Mouse (Mus musculus) retina, postnatal 7 days (tissue): ENCODE measurements around the gene Rab14.
A peak's percentile ranks its signal among the peaks of the same experiment; 100 is the strongest.

Source experiments
- DNase-seq: peaks from one replicate; pipeline ENCODE4 v3.0.0-alpha.2; 2012; ENCODE audit warnings: low read depth, low spot score

Gene Rab14

DNA sequence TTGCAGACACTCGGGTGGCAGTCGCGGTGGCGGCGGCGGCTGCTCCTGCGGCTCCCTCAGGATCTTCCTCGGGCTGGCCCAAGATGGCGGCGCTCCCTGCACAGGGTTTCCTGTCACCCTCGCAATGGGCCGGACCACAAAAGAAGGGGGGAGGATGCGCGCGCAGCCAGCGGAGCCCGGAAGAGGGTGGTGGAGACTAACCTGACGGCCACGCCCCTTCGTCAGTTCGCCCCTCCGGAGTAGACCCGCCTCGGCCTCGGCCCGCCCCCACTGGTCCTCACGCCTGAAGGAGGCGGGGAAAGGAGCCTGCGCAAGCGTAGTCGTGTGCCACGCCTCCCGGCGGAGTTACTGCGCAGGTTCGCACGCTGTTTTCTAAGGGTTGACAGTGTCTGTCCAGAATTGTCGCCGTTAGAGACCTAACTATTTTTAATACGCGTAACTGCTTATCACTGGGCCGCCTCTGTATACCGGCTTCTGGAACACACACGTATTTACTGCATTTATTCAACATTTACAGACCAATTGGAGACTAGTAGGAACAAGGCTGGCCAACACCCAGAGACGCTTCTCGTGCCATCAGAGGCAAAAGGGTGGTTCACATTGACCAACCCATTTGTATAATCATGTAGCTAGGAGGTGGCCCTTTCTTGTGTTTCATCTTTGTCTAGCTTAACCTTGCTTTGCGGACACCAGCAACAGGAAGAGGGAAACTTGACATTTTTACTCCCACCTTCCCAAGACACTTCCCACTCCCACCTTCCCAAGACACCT is at the start of gene Rab14:
Gene Rab14 (minus strand): TSS at position 223 of the 771 bp plus-strand sequence.
- DNase-seq = peak; percentile 99

- no peak for DNase-seq
These were observed 46.8 kb upstream of the Rab14 start for GRCm38 (mm10) chr2:35247763-35248162.

DNA sequence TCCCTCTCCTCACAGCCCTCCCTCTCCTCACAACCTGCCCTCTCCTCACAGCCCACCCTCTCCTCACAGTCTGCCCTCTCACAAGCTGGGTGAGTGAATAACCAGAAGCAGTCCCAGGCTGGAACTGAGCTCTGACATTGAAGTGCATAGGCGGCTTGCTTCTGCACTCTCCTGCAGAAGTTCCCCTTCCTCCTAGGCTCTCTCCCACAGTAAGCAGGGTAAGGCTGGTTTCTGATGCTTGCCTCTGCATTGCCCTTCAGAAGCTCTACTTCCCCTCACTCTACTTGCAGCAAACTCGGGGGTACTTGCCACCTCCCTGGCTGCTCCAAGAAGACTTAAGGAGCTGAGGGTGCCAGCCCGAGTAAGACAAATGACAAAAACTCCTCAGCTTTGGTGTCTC is 43.3 kb upstream of the Rab14 start:
- no peak for DNase-seq

GRCm38 (mm10) chr2:35235021-35235420 is 34.1 kb upstream of the Rab14 start:
- DNase-seq = no peak

DNA sequence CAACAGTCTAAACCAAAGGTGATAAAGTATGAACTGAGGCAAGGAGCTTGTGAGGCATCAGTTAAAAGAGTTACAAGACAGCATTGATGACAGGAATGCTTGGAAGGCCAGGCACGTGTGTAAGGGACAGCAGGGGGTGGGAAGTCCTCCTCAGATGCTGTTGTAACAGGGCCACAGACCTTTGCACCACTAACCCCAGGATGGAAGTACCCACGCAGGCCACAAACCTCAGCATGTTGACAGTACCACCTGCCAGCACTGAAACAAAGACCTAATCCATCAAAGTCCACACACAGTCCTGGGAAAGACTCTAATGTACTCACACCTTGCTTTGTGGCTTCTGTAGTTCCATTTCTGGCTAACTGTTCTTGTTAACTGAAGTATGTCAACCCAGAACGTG is 33.0 kb upstream of the Rab14 start:
- DNase-seq = no peak

DNA sequence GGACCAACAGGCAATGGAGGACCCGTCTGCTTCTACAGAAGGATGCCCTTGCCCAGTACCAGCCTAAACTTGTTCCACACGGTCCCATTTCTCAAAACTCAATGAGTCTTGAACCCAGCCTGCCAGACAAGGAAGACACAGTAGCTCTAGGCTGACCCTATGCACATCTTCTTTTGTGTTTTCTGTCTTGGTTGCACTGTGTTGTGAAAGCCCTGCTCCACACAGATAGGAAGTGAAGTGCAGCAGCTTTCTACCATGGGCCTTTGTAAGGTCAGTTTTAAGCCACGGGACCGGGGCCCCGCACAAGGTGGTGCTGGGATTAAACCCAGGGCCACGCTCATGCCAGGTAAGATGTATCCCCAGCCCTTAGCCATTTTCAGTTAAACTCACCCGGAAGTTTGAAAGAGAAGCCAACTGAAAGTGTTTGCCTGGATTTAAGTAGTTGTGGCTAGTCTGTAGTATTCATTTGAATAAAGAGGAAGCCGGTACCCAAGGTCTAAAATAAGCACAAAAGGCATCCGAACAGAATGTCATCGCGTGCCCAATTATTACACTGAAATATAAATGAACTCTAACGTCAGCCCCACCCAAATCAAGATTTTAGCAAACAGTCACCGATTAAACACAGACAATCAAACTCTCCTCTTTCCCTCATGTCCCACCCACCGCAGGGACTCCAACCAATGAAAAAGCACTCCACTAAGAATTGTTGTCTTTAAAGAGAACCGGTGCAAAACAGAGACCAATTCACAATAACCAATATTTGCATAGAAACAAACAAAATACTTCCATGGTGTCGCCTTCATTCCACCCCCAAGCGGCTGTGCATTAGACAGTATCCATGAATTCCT is 31.9 kb upstream of the Rab14 start:
- no peak for DNase-seq

GRCm38 (mm10) chr2:35231871-35232270 is 31.0 kb upstream of the Rab14 start:
- no peak for DNase-seq

GRCm38 (mm10) chr2:35230215-35230614 is 29.3 kb upstream of the Rab14 start:
- no peak for DNase-seq

GRCm38 (mm10) chr2:35228145-35228544 is 27.2 kb upstream of the Rab14 start:
- DNase-seq = no peak

- DNase-seq = no peak
These were observed 23.4 kb upstream of the Rab14 start for GRCm38 (mm10) chr2:35224285-35224684.

- DNase-seq = no peak
These were observed 22.0 kb upstream of the Rab14 start for GRCm38 (mm10) chr2:35222822-35223391.

DNA sequence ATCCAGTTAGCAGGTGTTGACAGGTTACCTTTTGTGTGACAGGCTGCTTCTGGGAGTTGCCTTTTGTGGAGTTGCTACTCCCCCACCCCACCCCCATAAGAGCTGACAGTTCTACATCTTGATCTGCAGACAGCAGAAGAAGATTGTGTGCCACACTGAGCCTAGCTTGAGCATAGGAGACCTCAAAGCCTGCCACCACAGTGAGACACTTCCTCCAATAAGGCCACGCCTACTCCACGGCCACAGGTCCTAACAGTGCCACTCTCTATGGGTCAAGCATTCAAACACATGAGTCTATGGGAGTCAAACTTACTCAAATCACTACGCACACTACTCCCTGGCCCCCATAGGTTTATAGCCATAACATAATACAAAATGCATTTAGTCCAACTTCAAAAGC is 17.8 kb upstream of the Rab14 start:
- no peak for DNase-seq

- no peak for DNase-seq
These were observed 15.8 kb upstream of the Rab14 start for GRCm38 (mm10) chr2:35216701-35217100.

DNA sequence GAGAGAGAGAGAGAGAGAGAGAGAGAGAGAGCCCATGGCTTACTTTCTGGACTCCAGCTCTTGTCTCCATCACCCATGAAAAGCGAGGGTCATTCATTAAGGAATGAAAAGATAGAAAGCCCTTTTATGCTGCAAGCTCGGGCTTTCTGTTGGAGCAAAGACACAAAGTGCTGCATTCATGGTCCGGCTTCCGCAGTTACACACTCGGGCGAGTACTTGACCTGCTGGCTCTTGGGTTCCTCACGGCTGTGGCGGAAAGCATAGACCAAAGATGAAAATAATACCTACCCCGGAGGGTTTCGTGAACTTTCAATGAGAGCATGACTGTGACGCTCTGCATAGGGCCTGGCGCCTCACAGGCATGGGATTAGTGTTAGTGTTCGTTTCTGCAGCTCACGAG is 14.4 kb upstream of the Rab14 start:
- DNase-seq = no peak

DNA sequence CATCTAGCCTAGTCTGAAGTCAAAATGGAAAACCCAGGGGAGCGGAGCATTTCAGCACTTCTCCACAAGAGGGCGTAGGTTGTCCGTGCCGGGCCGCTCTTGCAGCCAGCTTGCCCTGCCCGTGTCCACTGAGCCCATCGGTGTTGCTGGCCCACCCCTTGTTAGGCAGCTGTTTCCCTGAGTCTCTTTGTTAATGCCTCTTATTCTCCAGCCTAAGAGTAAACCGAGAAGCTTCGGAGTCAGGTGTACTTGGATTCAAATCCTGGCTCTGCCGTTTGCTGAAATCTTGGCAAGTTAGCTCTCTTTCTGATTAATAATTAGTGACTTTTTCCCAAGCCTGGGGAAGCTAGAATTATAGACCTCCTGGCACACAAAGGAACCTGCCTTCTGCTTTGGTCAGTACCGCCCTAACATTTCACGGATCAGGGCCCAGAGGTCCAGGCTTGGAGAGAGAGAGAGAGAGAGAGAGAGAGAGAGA is 14.0 kb upstream of the Rab14 start:
- DNase-seq = peak; percentile 68

DNA sequence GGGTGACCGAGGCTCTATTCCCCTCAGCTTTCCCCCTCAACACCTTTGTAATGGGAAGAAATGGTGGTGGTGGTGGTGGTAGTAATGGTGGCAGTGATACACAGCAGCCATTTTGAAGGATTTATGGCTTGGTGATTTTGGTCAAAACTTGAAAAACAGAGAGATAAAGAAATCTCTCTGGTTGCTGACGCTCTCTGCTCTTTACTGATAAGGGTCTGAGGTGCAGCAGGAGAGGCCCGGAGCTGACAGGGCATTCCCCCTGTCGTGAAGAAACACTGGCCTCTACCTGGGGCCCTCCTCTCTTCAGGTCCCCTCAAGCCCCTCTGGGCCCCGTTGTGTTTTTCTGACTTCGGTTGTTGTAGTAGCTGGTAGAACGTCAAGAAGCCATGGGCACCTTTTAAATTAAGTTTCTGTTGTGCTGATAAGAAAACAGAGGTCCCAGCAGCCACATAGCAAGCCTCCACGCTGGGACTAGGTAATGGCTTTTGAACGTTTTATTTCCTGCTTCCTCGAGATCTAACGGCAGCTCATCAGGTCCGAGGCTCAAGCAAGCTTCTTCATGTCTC is 12.5 kb upstream of the Rab14 start:
- DNase-seq = no peak

GRCm38 (mm10) chr2:35211681-35212080 is 10.8 kb upstream of the Rab14 start:
- DNase-seq = no peak

GRCm38 (mm10) chr2:35208931-35209665 is 8.2 kb upstream of the Rab14 start:
- DNase-seq = no peak

DNA sequence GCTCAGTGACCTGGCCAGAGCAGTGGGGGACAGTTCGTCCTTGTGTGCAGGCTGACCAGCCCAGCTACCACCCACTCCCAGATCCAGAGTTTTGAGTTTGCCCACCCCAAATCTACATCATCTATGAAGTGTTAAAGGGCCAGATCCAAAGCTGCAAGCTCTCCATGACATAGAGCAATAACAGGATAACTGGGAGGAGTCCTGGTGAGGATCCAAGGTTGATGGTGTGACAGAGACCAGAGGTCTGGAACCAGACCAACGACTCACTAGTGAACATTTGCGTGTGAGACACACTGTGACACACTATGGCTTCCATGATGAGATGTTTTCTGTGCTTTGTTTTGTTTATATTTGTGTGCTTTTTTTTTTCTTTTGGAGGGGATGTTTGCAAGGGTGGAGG is 7.1 kb upstream of the Rab14 start:
- no peak for DNase-seq

GRCm38 (mm10) chr2:35206761-35207160 is 5.8 kb upstream of the Rab14 start:
- DNase-seq = no peak

DNA sequence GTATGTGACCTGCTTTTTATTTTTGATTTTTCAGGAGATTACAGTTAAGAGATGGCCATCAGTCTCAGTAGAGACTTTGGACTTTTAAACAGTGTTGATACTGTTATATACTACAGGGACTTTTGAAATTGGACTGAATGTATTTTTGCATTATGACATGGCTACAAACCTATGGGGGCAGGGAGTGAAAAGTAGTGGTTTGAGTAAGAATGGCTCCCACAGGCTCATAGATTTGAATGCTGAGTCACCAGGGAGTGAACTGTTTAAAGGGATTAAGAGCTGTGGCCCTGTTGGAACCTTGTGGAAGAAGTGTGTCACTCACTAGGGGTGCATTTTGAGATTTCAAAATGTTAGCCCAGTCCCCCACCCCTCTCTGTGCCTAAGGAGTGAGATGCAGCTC is 2.8 kb upstream of the Rab14 start:
- DNase-seq = no peak
